Mouse (Mus musculus) adrenal gland (tissue): ENCODE measurements around the gene Gm49396.

Experiments
- intact Hi-C: fragments of 180-260 bp; cut with DNase I; formaldehyde crosslinking; loops from one replicate; pipeline ENCODE4 v1.15.1; 2025
- microRNA-seq, 2 experiments: library from miRNA; unstranded; fragments of <30 nt; microRNA quantifications; one replicate each; pipeline ENCODE4; 2019

The Gm49396 gene

GRCm38 (mm10) chr7:30608476-30608875 lies 45.3 kb downstream of the Gm49396 start:
- intact Hi-C loops, result no loop called here

- intact Hi-C loops, result no loop called here
These were observed 46.9 kb downstream of the Gm49396 start for GRCm38 (mm10) chr7:30610043-30610442.

GRCm38 (mm10) chr7:30612654-30613402 lies 49.7 kb downstream of the Gm49396 start, which contains the start of gene Upk1a:
Gene Upk1a (minus strand): TSS chr7:30612847.
- intact Hi-C loops, result loop anchor here (2.0 kb wide), 1 partner anchor 24 kb away; the partner anchor contains the start of gene Kmt2b

- intact Hi-C loops, result loop anchor here (2.0 kb wide), 1 partner anchor 25 kb away; the partner anchor contains the start of gene Kmt2b
These were observed 50.5 kb downstream of the Gm49396 start for GRCm38 (mm10) chr7:30613529-30614112.

- intact Hi-C loops, result no loop called here
These were observed 51.3 kb downstream of the Gm49396 start for GRCm38 (mm10) chr7:30614454-30614853.

- intact Hi-C loops, result no loop called here
These were observed 52.1 kb downstream of the Gm49396 start for GRCm38 (mm10) chr7:30615049-30615760.

Small RNA genes within 50 kb of the gene (microRNA-seq; reads per million reads assigned to microRNA genes)
- gene Gm38670 (0.80 to 1.4 reads per million in 2 experiments), gene Mir3569 (0 to 0.37 reads per million in 2 experiments)
